Comparison of ENCODE assay signal across 9 mouse cellular contexts in genomic region chr7:141481498-141482401, GRCm38 (mm10). TPM values are rescaled to one million over a fixed set of nuclear protein-coding genes. Genes with fewer than 3 reads are reported as not detected.
DNase-seq lines count a peak whose midpoint lies in the region; ATAC-seq and TF ChIP-seq lines count a peak whose summit lies in the region.
"Had no signal": no experiment of that assay in that cellular context is flagged by ENCODE, and none has a peak within 500 bp of the region (broad histone marks: within the 10 kb centered on the region; RNA-seq: fewer than 3 reads in every experiment).

No protein-coding gene starts in this region.

- TF ChIP-seq CTCF in layer of hippocampus, adult 2 months (conservative IDR thresholded peaks at IDR 0.05) = peak; percentile 62

- peak; percentile 41 for ATAC-seq in erythroblast, adult 5-6 weeks (replicated peaks; ENCODE audit: low FRiP score, poor library complexity, severe bottlenecking)
- peak; percentile 63 for ATAC-seq in hindbrain, embryonic 14.5 days (ENCODE audit: low FRiP score)
- peak; percentile 55 for ATAC-seq in midbrain, embryonic 16.5 days

- WGBS in hindbrain, embryonic 14.5 days = under 1% methylated on average over 78 of the region's 81 CpGs
- under 1% methylated on average over 81 of the region's 81 CpGs for WGBS in midbrain, embryonic 16.5 days

- peaks cover 10% of the 10 kb centered on the region; the same call in 1 of the 2 replicates for H3K27me3 ChIP-seq in hindbrain, embryonic 14.5 days (ENCODE audit: control insufficient read depth, insufficient read depth, low read length)
- H3K27me3 ChIP-seq in midbrain, embryonic 16.5 days (ENCODE audit: control insufficient read depth, insufficient read depth, low read depth, low read length) = peaks cover 7% of the 10 kb centered on the region
- H3K27me3 ChIP-seq: Patski had no signal

- peaks cover 18% of the 10 kb centered on the region for H3K4me1 ChIP-seq in hindbrain, embryonic 14.5 days (replicated peaks; ENCODE audit: control insufficient read depth, insufficient read depth, low read length)
- H3K4me1 ChIP-seq in midbrain, embryonic 16.5 days (ENCODE audit: control insufficient read depth, insufficient read depth, low read length) = peaks cover 25% of the 10 kb centered on the region

- H3K4me2 ChIP-seq in hindbrain, embryonic 14.5 days (replicated peaks) = peak overlapping the region; percentile 90
- H3K4me2 ChIP-seq in midbrain, embryonic 16.5 days (ENCODE audit: low read length) = peak overlapping the region; percentile 68

- H3K9ac ChIP-seq in hindbrain, embryonic 14.5 days = peak overlapping the region; percentile 80
- peak overlapping the region; percentile 81 for H3K9ac ChIP-seq in midbrain, embryonic 16.5 days (ENCODE audit: low read depth, low read length)

- H3K4me3 ChIP-seq in layer of hippocampus, adult 2 months = peak overlapping the region; percentile 58
- H3K4me3 ChIP-seq in hindbrain, embryonic 14.5 days (replicated peaks; ENCODE audit: low read length) = peak overlapping the region; percentile 70
- H3K4me3 ChIP-seq in midbrain, embryonic 16.5 days (ENCODE audit: low read depth, low read length) = peak overlapping the region; percentile 69

- H3K36me3 ChIP-seq in hindbrain, embryonic 14.5 days (replicated peaks; ENCODE audit: control insufficient read depth, insufficient read depth) = no peaks in the 10 kb centered on the region; the same call in 1 of the 2 replicates
- no peaks in the 10 kb centered on the region for H3K36me3 ChIP-seq in midbrain, embryonic 16.5 days (ENCODE audit: control insufficient read depth, insufficient read depth, low read length)

- H3K9me3 ChIP-seq in hindbrain, embryonic 14.5 days (ENCODE audit: control insufficient read depth, low read length) = no peaks in the 10 kb centered on the region
- no peaks in the 10 kb centered on the region for H3K9me3 ChIP-seq in midbrain, embryonic 16.5 days (replicated peaks; ENCODE audit: control insufficient read depth, low read length, poor library complexity, severe bottlenecking)

- no peak for DNase-seq in layer of hippocampus, adult 2 months (ENCODE audit: low spot score in 2 of 2)
- no peak for DNase-seq in layer of hippocampus, adult 9-11 months
- peak; percentile 51 for DNase-seq in adrenal gland, postnatal 25 days
- DNase-seq in hindbrain, embryonic 14.5 days (ENCODE audit: low spot score) = peak; percentile 56
- peak; percentile 48 for DNase-seq in liver
- DNase-seq in urinary bladder, postnatal 36 days (ENCODE audit: low spot score in 2 of 2) = no peak

- peak overlapping the region; percentile 64 for H3K27ac ChIP-seq in layer of hippocampus, adult 2 months
- H3K27ac ChIP-seq in hindbrain, embryonic 14.5 days = peak overlapping the region; percentile 75
- H3K27ac ChIP-seq in midbrain, embryonic 16.5 days (ENCODE audit: low read length) = peak overlapping the region; percentile 81

RNA-seq across cellular contexts. Expression of gene Tspan4, which starts 6.7 kb away (rescaled TPM):
- 10 to 100 TPM; 13.6 to 13.7 TPM for total RNA-seq in layer of hippocampus, adult 2 months (2021)
- 70.9 and 99.3 TPM in 2 replicates for total RNA-seq in adrenal gland, postnatal 25 days (2021)
- total RNA-seq in erythroblast, adult 5-6 weeks (2015; ENCODE audit: low replicate concordance) = 0.58 and 1.7 TPM in 2 replicates
- 2.2 and 7.7 TPM in 2 replicates for total RNA-seq in erythroblast, adult 5-6 weeks (2017; ENCODE audit: low replicate concordance)
- 61.0 and 62.2 TPM in 2 replicates for polyA plus RNA-seq in hindbrain, embryonic 14.5 days (2014; fragmentation: Nextera tagmentation; extraction: Ambion mirVana)
- polyA plus RNA-seq in midbrain, embryonic 16.5 days (2015; fragmentation: Nextera tagmentation; extraction: Ambion mirVana) = 45.8 and 49.1 TPM in 2 replicates

RNA-seq across cellular contexts. Expression of gene Polr2l, which starts 6.8 kb away (rescaled TPM):
- total RNA-seq in layer of hippocampus, adult 2 months (2021) = 10 to 100 TPM; 38.7 TPM
- 89.5 and 102 TPM in 2 replicates for total RNA-seq in adrenal gland, postnatal 25 days (2021)
- 7.3 and 10.0 TPM in 2 replicates for total RNA-seq in erythroblast, adult 5-6 weeks (2015; ENCODE audit: low replicate concordance)
- total RNA-seq in erythroblast, adult 5-6 weeks (2017; ENCODE audit: low replicate concordance) = 5.4 and 9.5 TPM in 2 replicates
- 81.9 and 93.0 TPM in 2 replicates for polyA plus RNA-seq in hindbrain, embryonic 14.5 days (2014; fragmentation: Nextera tagmentation; extraction: Ambion mirVana)
- polyA plus RNA-seq in midbrain, embryonic 16.5 days (2015; fragmentation: Nextera tagmentation; extraction: Ambion mirVana) = 73.3 and 74.0 TPM in 2 replicates

RNA-seq across cellular contexts. Expression of gene Cd151, which starts 14.6 kb away (rescaled TPM):
- total RNA-seq in layer of hippocampus, adult 2 months (2021) = 10 to 100 TPM; 23.4 to 25.1 TPM
- total RNA-seq in adrenal gland, postnatal 25 days (2021) = 287 and 310 TPM in 2 replicates
- 5.2 TPM in 1 of 2 replicates, not detected in the other for total RNA-seq in erythroblast, adult 5-6 weeks (2015; ENCODE audit: low replicate concordance)
- 9.5 and 11.0 TPM in 2 replicates for total RNA-seq in erythroblast, adult 5-6 weeks (2017; ENCODE audit: low replicate concordance)
- polyA plus RNA-seq in hindbrain, embryonic 14.5 days (2014; fragmentation: Nextera tagmentation; extraction: Ambion mirVana) = 47.0 and 50.4 TPM in 2 replicates
- 17.1 and 17.5 TPM in 2 replicates for polyA plus RNA-seq in midbrain, embryonic 16.5 days (2015; fragmentation: Nextera tagmentation; extraction: Ambion mirVana)

RNA-seq across cellular contexts. Expression of gene Cracr2b, which starts 20.9 kb away (rescaled TPM):
- 1 to 10 TPM; 4.1 to 6.7 TPM for total RNA-seq in layer of hippocampus, adult 2 months (2021)
- total RNA-seq in adrenal gland, postnatal 25 days (2021) = 9.9 and 13.5 TPM in 2 replicates
- 0.77 TPM in 1 of 2 replicates, not detected in the other for total RNA-seq in erythroblast, adult 5-6 weeks (2015; ENCODE audit: low replicate concordance)
- total RNA-seq in erythroblast, adult 5-6 weeks (2017; ENCODE audit: low replicate concordance) = 3.2 TPM in 1 of 2 replicates, not detected in the other
- polyA plus RNA-seq in hindbrain, embryonic 14.5 days (2014; fragmentation: Nextera tagmentation; extraction: Ambion mirVana) = 3.7 and 8.1 TPM in 2 replicates
- 6.6 and 7.1 TPM in 2 replicates for polyA plus RNA-seq in midbrain, embryonic 16.5 days (2015; fragmentation: Nextera tagmentation; extraction: Ambion mirVana)

RNA-seq across cellular contexts. Expression of gene Pnpla2, which starts 26.8 kb away (rescaled TPM):
- 10 to 100 TPM; 25.1 to 28.3 TPM for total RNA-seq in layer of hippocampus, adult 2 months (2021)
- 538 and 617 TPM in 2 replicates for total RNA-seq in adrenal gland, postnatal 25 days (2021)
- 10.0 and 11.3 TPM in 2 replicates for total RNA-seq in erythroblast, adult 5-6 weeks (2015; ENCODE audit: low replicate concordance)
- total RNA-seq in erythroblast, adult 5-6 weeks (2017; ENCODE audit: low replicate concordance) = 5.9 and 6.0 TPM in 2 replicates
- 15.3 and 18.4 TPM in 2 replicates for polyA plus RNA-seq in hindbrain, embryonic 14.5 days (2014; fragmentation: Nextera tagmentation; extraction: Ambion mirVana)
- 16.9 and 17.7 TPM in 2 replicates for polyA plus RNA-seq in midbrain, embryonic 16.5 days (2015; fragmentation: Nextera tagmentation; extraction: Ambion mirVana)

Comparison
In these comparisons a context has a peak if more than half of its experiments do, and no peak if none do; other contexts are left out.
1. DNase-seq: peak in adrenal gland, postnatal 25 days (single experiment), hindbrain, embryonic 14.5 days (single experiment) and liver (single experiment); none in layer of hippocampus, adult 2 months (0 of 2), layer of hippocampus, adult 9-11 months (single experiment) and urinary bladder, postnatal 36 days (0 of 2).
2. RNA of gene Cd151, which starts 14.6 kb away (total RNA-seq): 287 to 310 TPM in adrenal gland, postnatal 25 days; 23.4 to 25.1 TPM in layer of hippocampus, adult 2 months and 5.2 to 11.0 TPM in erythroblast, adult 5-6 weeks; every median in the first group is over 10 times any median in the second.
3. Peak in every context shown above with its lines, with median percentiles within 50 percentile points of each other: H3K27ac ChIP-seq, H3K4me3 ChIP-seq and ATAC-seq.